Mouse (Mus musculus): Measurements from ENCODE around the gene Ddx18. TPM values are rescaled to one million over a fixed set of nuclear protein-coding genes. Genes with fewer than 3 reads are reported as not detected.

Gene Ddx18
- total RNA-seq, 2 experiments from 2014 or later = 22.7 to 23.5 TPM

GRCm38 (mm10) chr1:121527600-121528398 is 40.0 kb downstream of the Ddx18 start:
- no peak for DNase-seq

GRCm38 (mm10) chr1:121527061-121527460 is 40.7 kb downstream of the Ddx18 start:
- no peak for DNase-seq

- DNase-seq = no peak
Measured at GRCm38 (mm10) chr1:121518609-121519008, 49.2 kb downstream of the Ddx18 start.

- no peak for DNase-seq
Measured at GRCm38 (mm10) chr1:121511966-121512365, 55.8 kb downstream of the Ddx18 start.

- no peak for DNase-seq
Measured at GRCm38 (mm10) chr1:121511186-121511585, 56.6 kb downstream of the Ddx18 start.

GRCm38 (mm10) chr1:121510420-121511140 is 57.2 kb downstream of the Ddx18 start:
- no peak for DNase-seq

GRCm38 (mm10) chr1:121508729-121509128 is 59.1 kb downstream of the Ddx18 start:
- no peak for DNase-seq

Other genes with a start within 250 kb of the Ddx18 start
- gene Insig2, start 235.4 kb downstream of the Ddx18 start, total RNA-seq (2021) = 10 to 100 TPM; 35.3 to 44.2 TPM
- gene Ccdc93, start 136.9 kb downstream of the Ddx18 start, total RNA-seq (2021) = 10 to 100 TPM; 11.2 to 13.0 TPM
- not detected for gene Htr5b, start 39.5 kb downstream of the Ddx18 start, total RNA-seq (2021)